Mouse (Mus musculus): Measurements from ENCODE around the gene Mas1.

Gene Mas1

GRCm38 (mm10) chr17:12872275-12873028 lies 4.5 kb upstream of the Mas1 start:
- no peak for DNase-seq (ENCODE audit: extremely low read depth, low read depth)

GRCm38 (mm10) chr17:12868640-12869039 lies 697 bp upstream of the Mas1 start:
- DNase-seq (ENCODE audit: extremely low read depth, low read depth) = no peak

GRCm38 (mm10) chr17:12866853-12867252 lies 1.1 kb downstream of the Mas1 start:
- no peak for DNase-seq (ENCODE audit: extremely low read depth, low read depth)

GRCm38 (mm10) chr17:12865407-12865806 lies 2.5 kb downstream of the Mas1 start:
- peak; percentile 17 for DNase-seq (ENCODE audit: extremely low read depth, low read depth)

GRCm38 (mm10) chr17:12864111-12864510 lies 3.8 kb downstream of the Mas1 start:
- no peak for DNase-seq (ENCODE audit: extremely low read depth, low read depth)

GRCm38 (mm10) chr17:12859006-12859520 lies 8.9 kb downstream of the Mas1 start:
- no peak for DNase-seq (ENCODE audit: extremely low read depth, low read depth)

GRCm38 (mm10) chr17:12858072-12858471 lies 9.9 kb downstream of the Mas1 start:
- peak; percentile 34 for DNase-seq (ENCODE audit: extremely low read depth, low read depth)

- no peak for DNase-seq (ENCODE audit: extremely low read depth, low read depth)
Measured at GRCm38 (mm10) chr17:12857395-12857794, 10.5 kb downstream of the Mas1 start.

GRCm38 (mm10) chr17:12854386-12854785 lies 13.6 kb downstream of the Mas1 start:
- DNase-seq (ENCODE audit: extremely low read depth, low read depth) = no peak

- DNase-seq (ENCODE audit: extremely low read depth, low read depth) = peak; percentile 22
Measured at GRCm38 (mm10) chr17:12853821-12854220, 14.1 kb downstream of the Mas1 start.

GRCm38 (mm10) chr17:12851689-12852088 lies 16.3 kb downstream of the Mas1 start:
- DNase-seq (ENCODE audit: extremely low read depth, low read depth) = no peak

GRCm38 (mm10) chr17:12849778-12850382 lies 18.1 kb downstream of the Mas1 start:
- no peak for DNase-seq (ENCODE audit: extremely low read depth, low read depth)

- DNase-seq (ENCODE audit: extremely low read depth, low read depth) = no peak
Measured at GRCm38 (mm10) chr17:12847736-12848135, 20.2 kb downstream of the Mas1 start.

GRCm38 (mm10) chr17:12846474-12846873 lies 21.5 kb downstream of the Mas1 start:
- no peak for DNase-seq (ENCODE audit: extremely low read depth, low read depth)

GRCm38 (mm10) chr17:12845862-12846261 lies 22.1 kb downstream of the Mas1 start:
- DNase-seq (ENCODE audit: extremely low read depth, low read depth) = no peak

- DNase-seq (ENCODE audit: extremely low read depth, low read depth) = no peak
Measured at GRCm38 (mm10) chr17:12844540-12844939, 23.4 kb downstream of the Mas1 start.

- no peak for DNase-seq (ENCODE audit: extremely low read depth, low read depth)
Measured at GRCm38 (mm10) chr17:12843826-12844225, 24.1 kb downstream of the Mas1 start.

- DNase-seq (ENCODE audit: extremely low read depth, low read depth) = no peak
Measured at GRCm38 (mm10) chr17:12839475-12840267, 28.3 kb downstream of the Mas1 start.

GRCm38 (mm10) chr17:12835738-12836137 lies 32.2 kb downstream of the Mas1 start:
- no peak for DNase-seq (ENCODE audit: extremely low read depth, low read depth)

- no peak for DNase-seq (ENCODE audit: extremely low read depth, low read depth)
Measured at GRCm38 (mm10) chr17:12834826-12835225, 33.1 kb downstream of the Mas1 start.

GRCm38 (mm10) chr17:12834317-12834716 lies 33.6 kb downstream of the Mas1 start:
- no peak for DNase-seq (ENCODE audit: extremely low read depth, low read depth)

GRCm38 (mm10) chr17:12832657-12833056 lies 35.3 kb downstream of the Mas1 start:
- no peak for DNase-seq (ENCODE audit: extremely low read depth, low read depth)

Measured in MEL-GATA-1-ER (cell line).